Mouse (Mus musculus) CH12.LX (cell line): ENCODE results near the gene Rnf41. TPM values are rescaled to one million over a fixed set of nuclear protein-coding genes. Genes with fewer than 3 reads are reported as not detected.

Experiments used
- DNase-seq: peaks from one replicate; pipeline ENCODE4 v3.0.0-alpha.2; 2013; ENCODE audit errors: extremely low read depth
- H3K27ac ChIP-seq: 2 replicates; pipeline ENCODE4 v1.5.1; 2012; ENCODE audit warnings: low read depth, mild to moderate bottlenecking, control low read depth, moderate library complexity; ENCODE audit not compliant: insufficient read depth
- H3K27me3 ChIP-seq: replicated peaks from 2 replicates; pipeline ENCODE3; 2012; ENCODE audit warnings: inconsistent platforms
- H3K36me3 ChIP-seq, 2 experiments: replicated peaks in 1 of 2; 2 replicates each; pipeline versions ENCODE3 to v1.6.1; 2012; ENCODE audit warnings: inconsistent platforms in 1 of 2, low read length in 1 of 2, mild to moderate bottlenecking in 1 of 2, mixed read lengths in 1 of 2, moderate library complexity in 1 of 2; ENCODE audit not compliant: control insufficient read depth in 1 of 2, insufficient read depth in 1 of 2
- H3K4me1 ChIP-seq, 2 experiments: 2 replicates each; pipeline ENCODE4 v1.6.1; 2012; ENCODE audit warnings: inconsistent platforms in 1 of 2, moderate library complexity in 1 of 2; ENCODE audit not compliant: insufficient read depth in 2 of 2, control insufficient read depth in 1 of 2
- H3K4me2 ChIP-seq: 2 replicates; pipeline ENCODE4 v1.6.1; 2012; ENCODE audit warnings: low read depth, mild to moderate bottlenecking, control low read depth; ENCODE audit not compliant: poor library complexity, insufficient read depth, severe bottlenecking
- H3K4me3 ChIP-seq, 3 experiments: fragments of 150-350 bp in 1 of 3; sonication (generic) in 1 of 3; replicated peaks in 1 of 3; 2 replicates each; pipeline versions ENCODE3 to v1.5.1; 2011 to 2012; ENCODE audit warnings: low read depth in 2 of 3, low read length in 2 of 3, mild to moderate bottlenecking in 2 of 3, moderate library complexity in 2 of 3, control low read depth in 1 of 3, improper control_type of control experiment in 1 of 3, inconsistent platforms in 1 of 3, mixed read lengths in 1 of 3; ENCODE audit not compliant: poor library complexity in 1 of 3
- H3K79me2 ChIP-seq: replicated peaks from 2 replicates; pipeline ENCODE4 v1.6.1; 2012; ENCODE audit warnings: mild to moderate bottlenecking, moderate library complexity; ENCODE audit not compliant: control insufficient read depth, poor library complexity, insufficient read depth, severe bottlenecking; ENCODE audit errors: extremely low read depth
- H3K9ac ChIP-seq: 2 replicates; pipeline ENCODE4 v1.6.1; 2012; ENCODE audit warnings: low read depth, mild to moderate bottlenecking, control low read depth, moderate library complexity; ENCODE audit not compliant: insufficient read depth
- H3K9me3 ChIP-seq: replicated peaks from 2 replicates; pipeline ENCODE3; 2012; ENCODE audit warnings: low read length, inconsistent platforms, mixed read lengths
- BHLHE40 ChIP-seq: IDR thresholded peaks from 2 replicates; pipeline ENCODE4 v1.6.1; 2011; ENCODE audit warnings: mild to moderate bottlenecking, low read depth, low read length, improper control_type of control experiment
- CHD2 ChIP-seq: IDR thresholded peaks from 2 replicates; pipeline ENCODE4 v1.6.1; 2011; ENCODE audit warnings: low read length, improper control_type of control experiment
- CTCF ChIP-seq, 2 experiments: IDR thresholded peaks in 1 of 2; conservative IDR thresholded peaks in 1 of 2; 2 replicates each; pipeline ENCODE4 v1.5.1; 2011 to 2012; ENCODE audit warnings: low read depth in 2 of 2, low read length in 2 of 2, improper control_type of control experiment in 1 of 2, inconsistent platforms in 1 of 2, mild to moderate bottlenecking in 1 of 2, moderate library complexity in 1 of 2
- EP300 ChIP-seq: IDR thresholded peaks from 2 replicates; pipeline ENCODE4 v1.6.1; 2011; ENCODE audit warnings: low read length, improper control_type of control experiment
- ETS1 ChIP-seq: conservative IDR thresholded peaks from 2 replicates; pipeline ENCODE4 v1.6.1; 2012; ENCODE audit warnings: low read depth, mild to moderate bottlenecking, inconsistent platforms, low read length, improper control_type of control experiment, moderate library complexity
- GABPA ChIP-seq: IDR thresholded peaks from 2 replicates; pipeline ENCODE4 v1.6.1; 2012; ENCODE audit warnings: low read depth, low read length, improper control_type of control experiment, inconsistent platforms; ENCODE audit not compliant: insufficient replicate concordance
- HCFC1 ChIP-seq: IDR thresholded peaks from 2 replicates; pipeline ENCODE4 v1.6.1; 2012; ENCODE audit warnings: low read depth, mild to moderate bottlenecking, inconsistent platforms, low read length, improper control_type of control experiment
- JUN ChIP-seq: IDR thresholded peaks from 2 replicates; pipeline ENCODE4 v1.6.1; 2011; ENCODE audit warnings: low read depth, mild to moderate bottlenecking, low read length, improper control_type of control experiment, moderate library complexity; ENCODE audit not compliant: insufficient read depth
- MAFK ChIP-seq: IDR thresholded peaks from 2 replicates; pipeline ENCODE4 v1.6.1; 2011; ENCODE audit warnings: low read length, improper control_type of control experiment; ENCODE audit not compliant: insufficient replicate concordance
- MAX ChIP-seq: IDR thresholded peaks from 2 replicates; pipeline ENCODE4 v1.6.1; 2011; ENCODE audit warnings: low read length, improper control_type of control experiment
- MXI1 ChIP-seq: IDR thresholded peaks from 2 replicates; pipeline ENCODE4 v1.6.1; 2011; ENCODE audit warnings: mild to moderate bottlenecking, low read depth, low read length, improper control_type of control experiment
- MYC ChIP-seq: IDR thresholded peaks from 2 replicates; pipeline ENCODE4 v1.6.1; 2011; ENCODE audit warnings: low read depth, mild to moderate bottlenecking, improper control_type of control experiment, low read length
- NELFE ChIP-seq: IDR thresholded peaks from 2 replicates; pipeline ENCODE4 v1.6.1; 2011; ENCODE audit warnings: low read depth, low read length, improper control_type of control experiment
- NRF1 ChIP-seq: IDR thresholded peaks from 2 replicates; pipeline ENCODE4 v1.6.1; 2014; ENCODE audit warnings: low read depth, mild to moderate bottlenecking, inconsistent platforms, low read length, improper control_type of control experiment, moderate library complexity
- PAX5 ChIP-seq: IDR thresholded peaks from 2 replicates; pipeline ENCODE4 v1.6.1; 2012; ENCODE audit warnings: low read length, inconsistent platforms, mixed read lengths
- RAD21 ChIP-seq: IDR thresholded peaks from 2 replicates; pipeline ENCODE4 v1.6.1; 2011; ENCODE audit warnings: low read depth, mild to moderate bottlenecking, low read length, improper control_type of control experiment, moderate library complexity
- SIN3A ChIP-seq: IDR thresholded peaks from 2 replicates; pipeline ENCODE4 v1.6.1; 2012; ENCODE audit warnings: low read length, improper control_type of control experiment, inconsistent platforms
- SMC3 ChIP-seq: IDR thresholded peaks from 2 replicates; pipeline ENCODE4 v1.6.1; 2011; ENCODE audit warnings: low read depth, low read length, improper control_type of control experiment
- TBP ChIP-seq: conservative IDR thresholded peaks from 2 replicates; pipeline ENCODE4 v1.6.1; 2011; ENCODE audit warnings: low read depth, low read length, improper control_type of control experiment
- UBTF ChIP-seq: IDR thresholded peaks from 2 replicates; pipeline ENCODE4 v1.6.1; 2012; ENCODE audit warnings: low read depth, mild to moderate bottlenecking, inconsistent platforms, low read length, improper control_type of control experiment, moderate library complexity
- USF1 ChIP-seq: IDR thresholded peaks from 2 replicates; pipeline ENCODE4 v1.6.1; 2014; ENCODE audit warnings: low read depth, mild to moderate bottlenecking, inconsistent platforms, low read length, improper control_type of control experiment
- ZKSCAN1 ChIP-seq: IDR thresholded peaks from 2 replicates; pipeline ENCODE4 v1.6.1; 2012; ENCODE audit warnings: low read depth, inconsistent platforms, low read length, improper control_type of control experiment, borderline replicate concordance
- ZNF384 ChIP-seq: IDR thresholded peaks from 2 replicates; pipeline ENCODE4 v1.6.1; 2012; ENCODE audit warnings: low read depth, low read length, improper control_type of control experiment, inconsistent platforms
- dilution Hi-C: fragments of 300-500 bp; cut with MboI; formaldehyde crosslinking; loops from 2 replicates; pipeline ENCODE4 v1.14.3; 2020; ENCODE audit warnings: low sequenced_read_pairs; ENCODE audit not compliant: extremely low pct_unique_long_range_greater_than_20kb, extremely low pct_ligation_motif_present
- in situ Hi-C: fragments of 300-500 bp; cut with MboI; formaldehyde crosslinking; loops from 3 replicates; pipeline ENCODE4 v1.14.3; 2019; ENCODE audit warnings: low sequenced_read_pairs, low pct_ligation_motif_present, low pct_unique_long_range_greater_than_20kb, mixed read lengths
- polyA plus RNA-seq: library from polyadenylated mRNA; unstranded; fragments of >175 nt; gene quantifications from 2 replicates; pipeline ENCODE4 v1.2.1, GENCODE M21; 2012; ENCODE audit warnings: low read depth; ENCODE audit not compliant: insufficient read length
- total RNA-seq, 2 experiments: library from RNA; depleted of rRNA; stranded (reverse); fragments of 300-350 nt in 1 of 2; fragments of >200 nt in 1 of 2; gene quantifications; 2 replicates each; pipeline ENCODE4 v1.2.3; 2012 to 2014

Gene Rnf41
- total and polyA plus RNA-seq, 3 experiments: 15.3 to 19.9 (median 17.4) TPM

- in situ Hi-C loops (no loop called here), dilution Hi-C loops (no loop called here)
- Histone ChIP-seq H3K27ac (no peak overlapping the region), H3K79me2 (peaks cover 25% of the 10 kb centered on the region), H3K4me1 (peaks cover 14 to 31% of the 10 kb centered on the region in 2 experiments), H3K9ac (no peak overlapping the region), H3K36me3 (peaks cover 57 to 72% of the 10 kb centered on the region in 2 experiments), H3K4me3 (no peak overlapping the region), H3K4me2 (no peak overlapping the region), H3K9me3 (no peaks in the 10 kb centered on the region), H3K27me3 (no peaks in the 10 kb centered on the region)
- DNase-seq: peak; percentile 61
- TF ChIP-seq NELFE (no peak), MXI1 (no peak), NRF1 (no peak), BHLHE40 (no peak), TBP (no peak), GABPA (no peak), USF1 (no peak), ETS1 (no peak), RAD21 (no peak), ZNF384 (no peak), PAX5 (no peak), SIN3A (no peak), MAX (no peak), JUN (no peak), UBTF (no peak), MAFK (no peak), HCFC1 (no peak), CHD2 (no peak), EP300 (no peak)
These were observed 30.9 kb upstream of the Rnf41 start for GRCm38 (mm10) chr10:128380565-128380964.

GRCm38 (mm10) chr10:128382482-128382881 lies 29.0 kb upstream of the Rnf41 start:
- Histone ChIP-seq H3K4me1 (peaks cover 14 to 25% of the 10 kb centered on the region in 2 experiments), H3K9ac (no peak overlapping the region), H3K27me3 (no peaks in the 10 kb centered on the region), H3K4me3 (no peak overlapping the region), H3K36me3 (peaks cover 76 to 92% of the 10 kb centered on the region in 2 experiments), H3K27ac (no peak overlapping the region), H3K9me3 (no peaks in the 10 kb centered on the region), H3K79me2 (peaks cover 21% of the 10 kb centered on the region), H3K4me2 (no peak overlapping the region)
- TF ChIP-seq EP300 (no peak), NELFE (no peak), NRF1 (no peak), MAX (no peak), SMC3 (no peak), HCFC1 (no peak), MYC (no peak), CTCF (conservative IDR thresholded peaks at IDR 0.05 in 1 of 2, IDR thresholded peaks at IDR 0.05 in 1 of 2; ENCODE audit: low read depth in 2 of 2, low read length in 2 of 2) (no peak), UBTF (no peak), ZKSCAN1 (no peak)
- no peak for DNase-seq
- dilution Hi-C loops: no loop called here
- in situ Hi-C loops: no loop called here
